Mouse (Mus musculus) right cerebral cortex, adult 2 months (tissue): ENCODE measurements around the gene Larp6.

Source experiments
- DNase-seq, 2 experiments: peaks; one replicate each; pipeline ENCODE4 v3.0.0; 2021 to 2022; ENCODE audit warnings: low spot score in 2 of 2

Larp6 gene

DNA sequence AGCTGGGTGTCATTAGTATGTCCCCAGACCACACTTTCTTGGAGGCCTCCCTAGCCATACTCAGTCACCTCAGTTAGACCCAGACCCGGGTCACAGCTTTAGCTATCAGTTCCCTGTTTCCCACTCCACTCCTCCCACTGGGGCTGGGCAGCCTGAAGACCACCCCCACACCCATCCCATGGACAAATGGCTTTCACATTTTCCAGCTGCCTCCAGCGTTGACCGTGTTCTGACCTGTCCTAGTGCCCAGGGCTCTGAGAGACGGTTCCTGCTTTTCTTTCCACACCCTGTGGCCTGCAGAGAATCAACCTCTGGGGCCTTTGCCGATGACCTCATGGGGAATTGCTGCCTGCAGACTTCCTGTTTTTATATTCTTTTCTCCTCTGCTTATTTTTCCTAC, 45.0 kb downstream of the Larp6 start:
- no peak for DNase-seq

- DNase-seq, result no peak
These were observed 46.7 kb downstream of the Larp6 start for GRCm38 (mm10) chr9:60759436-60760007.

DNA sequence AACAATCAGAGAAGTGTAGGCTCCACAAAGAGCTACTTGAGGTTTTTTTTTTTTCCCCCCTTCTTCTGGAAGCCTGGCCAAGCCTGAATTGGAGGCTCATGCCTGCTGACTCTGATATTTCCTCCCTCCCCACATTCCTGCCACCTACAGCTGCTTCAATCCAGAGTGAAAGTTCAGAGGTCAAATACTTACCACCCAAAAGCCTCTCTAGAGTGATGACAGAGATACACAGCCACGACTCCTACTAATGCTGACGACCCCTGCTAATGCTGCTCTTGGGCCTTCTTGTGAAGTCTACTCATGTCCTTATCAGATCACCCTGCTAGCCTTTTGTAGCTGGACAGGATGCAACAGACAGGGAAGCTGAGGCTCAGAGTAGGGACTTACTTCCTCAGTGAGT, 52.4 kb downstream of the Larp6 start:
- no peak for DNase-seq

DNA sequence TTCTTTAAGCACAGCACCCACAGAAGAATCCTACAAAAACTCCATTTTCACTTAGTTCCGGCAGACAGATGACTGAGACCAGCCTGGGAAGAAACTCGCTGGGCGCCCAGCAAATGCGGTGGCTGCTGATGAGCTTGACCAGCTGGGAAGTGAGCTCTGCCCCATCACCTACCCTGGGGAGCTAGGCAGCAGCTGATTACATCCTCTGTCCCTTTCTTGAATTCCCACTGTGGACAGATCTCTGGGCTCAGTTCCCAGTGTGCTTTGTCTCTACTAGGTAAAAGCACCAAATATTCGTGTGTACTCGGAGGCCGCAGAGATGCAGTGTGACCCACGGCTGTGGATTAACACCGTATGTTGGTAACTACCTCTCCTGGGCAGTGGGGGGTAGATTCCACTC, 55.6 kb downstream of the Larp6 start:
- DNase-seq, result no peak

DNA sequence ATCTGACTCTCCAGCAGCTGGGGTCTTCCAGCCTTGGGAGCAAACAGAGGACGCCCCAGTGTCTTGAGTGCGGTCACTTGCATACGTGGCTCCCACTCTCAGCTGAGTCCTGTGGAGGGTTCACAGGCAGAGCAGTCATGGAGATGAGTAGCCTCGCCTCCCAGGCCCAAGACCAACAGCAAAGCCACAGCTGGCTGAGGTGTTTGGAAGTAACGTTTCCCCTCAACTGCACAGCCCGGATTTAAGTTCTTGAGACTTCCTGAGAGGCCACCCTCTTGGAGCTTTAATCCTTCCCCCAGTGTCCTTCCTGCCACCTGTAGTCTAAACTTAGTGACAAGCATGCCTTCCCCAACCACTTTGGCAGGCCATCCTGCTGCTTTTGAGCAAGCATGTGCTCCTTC, 56.9 kb downstream of the Larp6 start:
- no peak for DNase-seq

DNA sequence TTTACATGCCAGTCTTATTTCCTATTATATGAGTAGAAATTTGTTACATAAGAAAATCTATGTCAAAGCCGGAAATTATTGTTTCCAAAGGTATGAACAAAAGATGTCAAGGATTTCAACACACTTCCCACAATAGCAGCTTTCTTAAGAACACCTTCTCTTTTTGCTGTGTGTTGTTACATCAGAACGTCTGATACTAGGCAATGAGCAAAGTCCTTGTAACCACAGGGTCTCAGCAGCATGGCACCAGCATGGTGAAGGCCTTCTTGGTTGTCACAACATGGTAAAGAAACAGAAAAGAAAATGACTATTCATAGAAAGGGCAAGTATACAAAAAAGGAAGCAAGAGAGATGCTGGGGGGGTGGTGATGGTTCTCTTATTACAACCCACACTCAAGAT, 60.9 kb downstream of the Larp6 start:
- no peak for DNase-seq

DNA sequence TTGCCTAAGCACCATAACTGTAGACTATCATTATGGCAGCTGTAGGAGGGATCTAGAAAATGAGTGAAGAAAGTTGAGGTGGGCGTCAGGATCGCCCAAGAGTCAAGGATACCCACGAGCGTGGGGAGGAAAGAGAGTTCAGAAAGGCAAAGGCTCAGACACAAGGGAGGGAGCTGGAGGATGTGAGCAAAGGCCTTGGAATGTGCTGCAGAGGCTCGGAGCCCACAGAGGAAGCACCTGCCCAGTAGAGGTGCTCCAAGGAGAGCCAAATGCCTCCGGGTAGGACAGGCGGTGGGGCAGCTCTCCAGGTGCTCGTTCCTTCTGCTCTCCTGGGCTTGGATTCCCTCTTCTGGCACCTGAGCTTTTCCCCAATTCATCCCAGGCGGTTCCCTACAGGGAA, 64.1 kb downstream of the Larp6 start:
- no peak for DNase-seq

DNA sequence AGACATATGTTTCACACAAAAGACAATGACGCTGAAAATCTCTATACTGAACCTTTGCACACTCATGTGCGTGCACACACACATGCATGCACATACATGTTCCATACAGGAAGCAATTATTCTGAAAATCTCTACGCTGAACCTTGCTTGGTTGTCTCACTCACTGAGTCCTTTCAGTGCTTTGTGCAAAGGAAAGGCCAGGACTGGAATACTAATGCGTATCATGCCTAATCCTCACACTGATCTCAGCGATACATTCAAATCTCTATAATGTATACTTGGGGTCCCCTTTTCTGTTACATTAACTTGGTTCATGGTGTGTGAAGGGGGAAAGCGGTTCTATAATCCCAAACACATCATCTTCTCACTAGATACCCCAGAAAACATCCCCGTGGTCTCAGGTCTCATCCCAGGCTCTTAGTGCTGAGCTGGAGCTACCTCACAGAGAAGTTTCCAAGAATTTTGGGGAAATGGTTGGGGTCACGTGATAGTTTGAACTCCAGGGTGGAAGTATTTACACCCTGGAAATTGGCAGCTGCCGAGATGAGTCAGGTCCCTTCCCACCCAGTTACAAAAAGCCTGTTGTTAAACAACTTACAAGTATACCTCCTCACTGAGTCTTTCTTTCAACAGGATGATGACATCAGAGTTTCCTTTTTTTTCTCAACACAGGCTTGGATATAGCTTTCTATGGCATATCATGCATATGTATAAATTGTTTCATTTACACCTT, 69.4 kb downstream of the Larp6 start:
- DNase-seq, result no peak

DNA sequence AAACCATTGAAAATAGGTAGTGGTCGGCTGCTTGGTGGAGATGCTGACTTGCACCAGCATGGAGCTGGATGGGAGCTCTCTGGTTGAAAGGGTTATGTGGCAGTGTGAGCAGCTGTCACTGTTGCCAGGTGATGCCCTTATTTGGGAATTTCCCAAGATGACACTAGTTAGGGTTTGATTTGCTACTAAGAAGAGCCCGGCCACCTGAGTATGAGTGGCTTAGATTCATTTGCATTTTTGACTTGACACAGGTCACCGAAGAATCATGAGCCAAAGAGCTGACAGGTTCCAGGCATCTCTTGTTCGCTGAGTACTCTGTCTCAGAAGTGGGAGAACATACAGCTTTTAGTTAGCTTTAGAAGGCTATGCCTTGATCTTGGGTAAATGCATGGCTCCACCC, 72.3 kb downstream of the Larp6 start:
- no peak for DNase-seq

DNA sequence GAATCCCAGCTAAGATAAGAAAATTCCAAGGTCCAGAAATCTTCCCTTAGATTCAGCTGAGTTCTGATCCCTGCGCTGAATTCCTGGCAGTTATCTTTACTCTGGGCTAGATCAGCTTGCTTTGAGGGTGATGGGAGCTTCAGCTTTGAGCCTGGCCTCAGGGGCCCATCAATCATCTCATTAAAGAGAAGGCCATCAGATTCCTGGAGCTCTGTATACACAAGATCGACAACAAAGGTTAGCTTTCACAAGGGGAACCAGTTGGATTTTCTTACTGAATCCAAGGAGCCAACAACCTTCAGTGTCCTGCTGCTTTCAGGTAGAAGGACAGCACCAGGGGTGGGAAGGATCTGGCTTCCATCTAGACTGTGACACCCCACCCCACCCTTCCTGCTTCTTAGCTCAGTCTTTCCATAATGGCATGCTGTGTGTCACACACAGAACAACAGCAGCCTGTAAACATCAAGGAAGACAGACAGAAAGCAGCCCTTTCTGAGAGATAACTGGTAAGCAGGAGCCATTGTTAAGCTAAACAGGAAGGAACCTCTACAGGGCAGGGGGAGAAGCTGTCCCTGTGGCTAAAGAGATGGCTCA, 74.8 kb downstream of the Larp6 start:
- no peak for DNase-seq
